Mouse (Mus musculus) C2C12 (cell line): Measurements from ENCODE around the gene Gm45062.

Source experiments
- CEBPB ChIP-seq: IDR thresholded peaks from one replicate; pipeline ENCODE4 v1.6.1; 2011; ENCODE audit warnings: low read depth, mild to moderate bottlenecking, control low read depth, moderate library complexity
- CTCF ChIP-seq: IDR thresholded peaks from one replicate; pipeline ENCODE4 v1.5.1; 2011; ENCODE audit not compliant: control insufficient read depth, insufficient read depth, insufficient read length
- MAX ChIP-seq: IDR thresholded peaks from one replicate; pipeline ENCODE4 v1.6.1; 2011; ENCODE audit warnings: mild to moderate bottlenecking, control low read depth
- MYOD1 ChIP-seq: IDR thresholded peaks from one replicate; pipeline ENCODE4 v1.6.1; 2011; ENCODE audit warnings: low read depth; ENCODE audit not compliant: control insufficient read depth, insufficient read length
- MYOG ChIP-seq: IDR thresholded peaks from one replicate; pipeline ENCODE4 v1.6.1; 2011; ENCODE audit not compliant: control insufficient read depth, insufficient read length; ENCODE audit errors: extremely low read depth
- USF1 ChIP-seq: IDR thresholded peaks from one replicate; pipeline ENCODE4 v1.6.1; 2011; ENCODE audit warnings: low read depth, mild to moderate bottlenecking, control low read depth, moderate library complexity

DNA sequence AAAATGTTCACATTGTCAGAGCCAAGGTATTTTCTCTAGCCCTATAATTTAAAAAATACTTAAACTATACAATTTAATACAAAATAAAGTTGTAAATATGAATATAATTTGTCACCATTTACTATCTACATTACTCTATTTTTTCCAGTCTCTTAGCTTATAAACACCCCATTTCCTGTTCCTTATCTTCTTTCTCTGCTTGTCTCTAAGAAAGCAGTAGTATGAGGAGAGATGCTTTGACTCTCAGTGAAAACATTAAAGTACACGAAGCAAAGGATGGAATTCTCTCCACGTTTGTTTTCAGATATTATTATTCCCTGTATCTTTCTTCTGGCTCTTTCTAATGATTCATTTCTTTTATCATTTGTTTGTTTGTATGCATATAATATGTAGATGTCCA lies 99.0 kb downstream of the Gm45062 start:
- TF ChIP-seq MYOG (no peak), CEBPB (no peak), CTCF (no peak), USF1 (no peak), MYOD1 (no peak), MAX (no peak)
